Mouse (Mus musculus) naive thymus-derived CD4-positive, alpha-beta T cell, adult 2 months (primary cell): Measurements from ENCODE around the gene Nup133.

Source experiments
- DNase-seq: peaks from one replicate; pipeline ENCODE4 v3.0.0-alpha.2; 2011; ENCODE audit warnings: low read depth

Nup133 gene

GRCm38 (mm10) chr8:123887956-123888355 is 61.1 kb downstream of the Nup133 start:
- DNase-seq, result no peak

- no peak for DNase-seq
These were observed 61.9 kb downstream of the Nup133 start for GRCm38 (mm10) chr8:123887163-123887562.

- no peak for DNase-seq
These were observed 64.1 kb downstream of the Nup133 start for GRCm38 (mm10) chr8:123884721-123885565.

- no peak for DNase-seq
These were observed 66.0 kb downstream of the Nup133 start for GRCm38 (mm10) chr8:123883094-123883493.

GRCm38 (mm10) chr8:123882412-123882811 is 66.7 kb downstream of the Nup133 start:
- DNase-seq, result no peak

GRCm38 (mm10) chr8:123880821-123881350 is 68.2 kb downstream of the Nup133 start:
- DNase-seq, result no peak

GRCm38 (mm10) chr8:123880271-123880670 is 68.8 kb downstream of the Nup133 start:
- DNase-seq, result no peak

- no peak for DNase-seq
These were observed 71.2 kb downstream of the Nup133 start for GRCm38 (mm10) chr8:123877865-123878264.

GRCm38 (mm10) chr8:123874324-123874723 is 74.7 kb downstream of the Nup133 start:
- no peak for DNase-seq

- DNase-seq, result no peak
These were observed 75.7 kb downstream of the Nup133 start for GRCm38 (mm10) chr8:123873364-123873763.

- DNase-seq, result no peak
These were observed 77.0 kb downstream of the Nup133 start for GRCm38 (mm10) chr8:123872048-123872447.

- DNase-seq, result no peak
These were observed 82.1 kb downstream of the Nup133 start for GRCm38 (mm10) chr8:123866971-123867370.

GRCm38 (mm10) chr8:123865786-123866185 is 83.3 kb downstream of the Nup133 start:
- DNase-seq, result no peak

- no peak for DNase-seq
These were observed 88.7 kb downstream of the Nup133 start for GRCm38 (mm10) chr8:123860386-123860785.

- DNase-seq, result no peak
These were observed 89.3 kb downstream of the Nup133 start, which contains the start of gene Ccsap for GRCm38 (mm10) chr8:123859648-123860259. Gene Ccsap (minus strand): TSS chr8:123860209.

GRCm38 (mm10) chr8:123858941-123859647 is 90.0 kb downstream of the Nup133 start:
- DNase-seq, result peak; percentile 96

GRCm38 (mm10) chr8:123858574-123858940 is 90.5 kb downstream of the Nup133 start:
- DNase-seq, result no peak

- no peak for DNase-seq
These were observed 91.7 kb downstream of the Nup133 start for GRCm38 (mm10) chr8:123857361-123857760.

- no peak for DNase-seq
These were observed 94.2 kb downstream of the Nup133 start for GRCm38 (mm10) chr8:123854733-123855475.

- DNase-seq, result no peak
These were observed 94.8 kb downstream of the Nup133 start for GRCm38 (mm10) chr8:123854252-123854651.

GRCm38 (mm10) chr8:123851590-123851989 is 97.5 kb downstream of the Nup133 start:
- DNase-seq, result no peak

- DNase-seq, result no peak
These were observed 99.7 kb downstream of the Nup133 start for GRCm38 (mm10) chr8:123849352-123849751.
